Mouse (Mus musculus): ENCODE results near the gene 4933428M09Rik.
"Not testable (repeated sequence)": the region's sequence is repeated elsewhere in the genome, so short reads cannot be mapped to it uniquely, and the experiment has no call there.

The 4933428M09Rik gene

DNA sequence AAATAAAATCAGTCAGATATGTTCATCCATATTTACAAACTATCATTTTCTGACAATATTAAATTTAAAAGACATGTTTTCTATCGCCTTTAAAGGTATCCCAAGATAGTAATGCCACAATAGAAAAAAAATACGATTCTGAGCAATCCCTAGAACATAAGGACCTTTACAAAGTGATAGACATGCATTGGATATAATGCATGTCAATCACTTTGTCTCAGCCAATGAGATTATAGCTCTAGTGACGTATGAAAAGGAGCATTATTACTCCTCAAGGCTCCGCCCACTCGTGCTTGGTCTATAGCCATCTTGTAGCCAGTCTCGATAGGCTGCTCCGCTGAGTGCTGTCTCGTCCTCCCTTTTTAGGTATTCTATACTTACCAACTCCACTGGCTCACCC lies at the start of gene 4933428M09Rik:
4933428M09Rik (plus strand) TSS at position 301 of the 400 bp plus-strand sequence.
- no peak for DNase-seq

DNA sequence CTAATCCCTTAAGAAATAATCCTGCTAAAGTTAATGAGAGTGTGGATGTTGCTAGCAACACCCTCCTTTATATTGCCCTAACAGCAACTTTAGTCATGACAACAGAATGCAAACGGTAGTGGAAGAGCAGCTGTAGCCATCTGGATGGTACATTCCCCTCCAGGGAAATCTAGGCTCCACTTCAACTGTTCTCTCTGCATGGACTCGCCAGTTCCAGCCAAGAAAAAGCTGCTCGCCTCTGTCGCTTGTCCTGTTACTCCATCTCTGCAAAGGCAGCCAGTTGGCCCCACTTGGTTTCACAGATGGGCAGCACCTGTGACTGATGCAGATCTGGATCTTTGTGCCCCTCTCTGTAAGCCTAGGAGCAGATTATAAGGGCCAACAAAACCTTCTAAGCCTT lies 45.0 kb upstream of the 4933428M09Rik start:
- no peak for DNase-seq

GRCm38 (mm10) chrX:139191506-139191905 lies 12.5 kb downstream of the 4933428M09Rik start:
- not testable (repeated sequence) for DNase-seq

- no peak for DNase-seq
These were observed 15.7 kb downstream of the 4933428M09Rik start for GRCm38 (mm10) chrX:139194572-139195279.

- DNase-seq, result not testable (repeated sequence)
These were observed 30.3 kb downstream of the 4933428M09Rik start for GRCm38 (mm10) chrX:139209191-139209828.

DNA sequence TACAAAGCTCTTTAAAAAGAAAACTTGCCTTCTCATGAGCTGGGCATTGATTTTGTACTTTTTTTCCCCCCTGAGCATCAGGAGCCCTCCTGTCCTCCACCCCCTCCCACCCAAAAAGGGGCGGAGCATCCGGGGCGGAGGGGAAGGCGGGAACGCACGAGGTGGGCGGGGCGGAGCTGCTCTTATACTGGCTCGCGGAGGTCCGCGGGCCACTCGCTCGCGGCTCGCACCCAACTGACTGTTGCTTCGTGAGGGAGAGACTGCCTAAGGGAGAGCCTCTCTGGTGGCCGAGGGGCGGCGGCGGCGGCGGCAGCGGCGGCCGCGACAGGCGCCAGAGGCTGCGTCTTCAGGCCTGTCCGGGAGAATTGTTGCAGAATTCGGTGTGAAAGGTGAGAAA lies 30.8 kb downstream of the 4933428M09Rik start, which contains the start of gene Mum1l1:
Mum1l1 (plus strand) TSS at position 214 of the 397 bp plus-strand sequence.
- peak; percentile 19 for DNase-seq

DNA sequence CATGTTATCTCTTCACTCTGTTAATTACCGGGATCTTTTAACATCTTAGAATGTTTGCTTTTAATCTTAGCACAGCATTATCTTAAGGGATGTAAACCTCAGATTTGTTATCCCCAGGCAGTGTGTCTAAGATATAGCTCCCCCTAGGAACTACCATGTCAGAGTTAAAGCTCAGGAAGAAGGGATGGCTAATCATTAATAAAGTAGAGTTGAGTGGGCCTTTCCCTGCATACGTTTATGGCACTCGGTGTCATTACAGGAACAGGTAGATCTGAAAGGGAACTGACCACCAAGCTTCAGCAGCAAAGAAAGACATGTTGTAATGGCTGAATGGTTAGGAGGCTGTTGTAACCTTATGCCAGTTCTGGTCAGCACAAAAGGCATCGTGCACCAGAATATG lies 35.7 kb downstream of the 4933428M09Rik start:
- no peak for DNase-seq

DNA sequence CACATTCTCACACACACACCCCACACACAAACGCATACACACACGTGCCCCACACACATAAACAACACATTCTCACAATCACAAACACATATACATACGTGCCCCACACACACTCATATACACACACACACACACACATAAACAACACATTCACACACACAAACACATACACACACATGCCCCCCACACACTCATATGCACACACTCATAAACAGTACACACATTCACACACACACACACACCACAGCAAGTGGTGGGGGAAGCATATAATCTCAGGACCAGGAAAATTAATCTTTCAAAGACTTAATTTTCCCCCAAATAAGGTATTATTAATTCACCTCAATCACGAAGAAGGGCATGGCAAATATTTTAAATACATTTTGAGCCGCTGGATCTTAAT lies 37.4 kb downstream of the 4933428M09Rik start:
- no peak for DNase-seq

DNA sequence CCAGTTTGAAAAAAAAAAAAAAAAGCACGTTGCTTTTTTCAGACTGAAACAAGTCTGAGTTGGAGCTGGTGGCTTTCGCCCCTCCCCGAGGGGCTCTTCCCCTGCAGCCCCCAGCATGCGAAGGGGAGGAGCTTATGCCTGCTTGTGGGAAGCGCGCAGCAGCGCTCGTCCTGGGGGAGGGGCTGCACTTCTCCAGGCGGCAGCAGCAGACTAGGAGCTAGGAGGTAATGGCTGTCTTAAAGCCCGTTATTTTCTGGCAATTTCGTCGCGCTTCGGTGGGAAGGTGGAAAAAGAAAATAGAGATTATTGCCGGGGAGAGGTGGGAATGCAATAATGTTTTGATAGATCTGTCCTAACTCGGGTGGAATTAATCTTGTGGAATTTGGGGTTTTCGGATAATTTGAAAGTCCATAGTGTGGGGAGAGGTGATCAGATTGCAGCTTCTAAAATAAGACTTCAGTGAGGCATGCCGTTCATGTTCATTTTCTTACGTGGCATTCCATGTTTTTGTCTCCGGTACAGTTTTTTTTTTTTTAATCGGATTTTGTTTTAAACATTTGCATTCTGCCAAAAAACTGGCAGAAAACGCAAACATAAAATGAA lies 38.1 kb downstream of the 4933428M09Rik start:
- DNase-seq, result no peak

GRCm38 (mm10) chrX:139217776-139218175 lies 38.7 kb downstream of the 4933428M09Rik start:
- DNase-seq, result peak; percentile 13

- peak; percentile 8 for DNase-seq
These were observed 40.0 kb downstream of the 4933428M09Rik start for GRCm38 (mm10) chrX:139219017-139219416.

DNA sequence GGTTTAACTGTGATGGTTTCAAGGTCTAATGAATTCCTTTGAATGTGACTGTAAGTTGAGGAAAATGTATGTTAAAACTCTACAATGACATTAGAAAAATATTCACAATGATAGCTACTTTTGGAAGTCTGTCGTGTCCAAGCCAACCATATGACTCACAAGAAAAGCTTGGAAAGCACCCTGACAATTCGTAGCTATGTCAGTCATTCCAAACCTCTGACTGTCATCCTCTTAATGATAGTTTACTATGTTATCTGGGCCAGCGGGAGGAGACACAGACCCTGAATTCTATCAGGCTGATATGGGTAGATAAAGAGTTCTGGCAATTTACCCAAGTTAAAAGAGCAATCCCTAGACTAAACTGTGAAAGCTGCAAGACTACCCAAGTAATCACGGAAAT lies 41.8 kb downstream of the 4933428M09Rik start:
- DNase-seq, result no peak

DNA sequence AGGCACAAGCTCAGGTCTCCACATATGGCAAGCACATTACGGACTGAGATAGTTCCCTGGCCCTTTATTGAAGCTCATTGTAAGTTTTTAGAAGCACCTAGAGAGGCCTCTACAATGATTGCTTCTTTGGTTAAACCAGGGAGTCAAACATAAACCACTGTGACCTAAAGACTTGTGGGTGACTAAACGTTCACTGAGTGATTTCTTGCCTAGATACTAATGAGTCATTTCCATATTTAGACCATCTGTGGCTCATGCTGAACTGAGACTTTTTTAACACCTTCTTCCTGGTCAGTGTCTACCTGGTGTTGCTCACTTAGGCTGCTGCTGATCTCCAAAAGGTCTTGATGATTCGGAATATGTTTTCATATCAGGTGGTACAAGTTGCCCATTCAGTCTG lies 42.9 kb downstream of the 4933428M09Rik start:
- no peak for DNase-seq
